Mouse (Mus musculus) bone marrow, adult 2 months (tissue): ENCODE data around the gene Slc1a4. TPM values are rescaled to one million over a fixed set of nuclear protein-coding genes. Genes with fewer than 3 reads are reported as not detected.

Experiments
- H3K27ac ChIP-seq: fragments of 200-500 bp; 2 replicates; pipeline ENCODE4 v1.5.1; 2012; ENCODE audit warnings: low read depth, mild to moderate bottlenecking, control low read depth, inconsistent platforms, low read length; ENCODE audit not compliant: control insufficient read depth, poor library complexity, insufficient read depth
- H3K4me1 ChIP-seq: fragments of 200-500 bp; 2 replicates; pipeline ENCODE4 v1.6.1; 2011; ENCODE audit warnings: low read length; ENCODE audit not compliant: control insufficient read depth, insufficient read depth
- H3K4me3 ChIP-seq: fragments of 200-500 bp; replicated peaks from 2 replicates; pipeline ENCODE3; 2011; ENCODE audit warnings: mild to moderate bottlenecking, low read depth, low read length, control low read depth; ENCODE audit not compliant: control insufficient read depth
- CTCF ChIP-seq: fragments of 200-500 bp; IDR thresholded peaks from 2 replicates; pipeline ENCODE4 v1.5.1; 2011; ENCODE audit warnings: low read length, control low read depth; ENCODE audit not compliant: control insufficient read depth, insufficient read depth
- POLR2A ChIP-seq: fragments of 200-500 bp; IDR thresholded peaks from 2 replicates; pipeline ENCODE4 v1.6.1; 2011; ENCODE audit warnings: low read depth, mild to moderate bottlenecking, control low read depth, low read length, borderline replicate concordance; ENCODE audit not compliant: control insufficient read depth
- WGBS: fragments of 180-500 bp; shearing (Covaris S2); methylation state at CpG from one replicate; pipeline ENCODE4 v1.1.7; 2018; 5-methylcytosine and 5-hydroxymethylcytosine counted together
- polyA plus RNA-seq: library from polyadenylated mRNA; stranded (reverse); fragments of >200 nt; gene quantifications from 2 replicates; pipeline ENCODE4 v1.2.4, GENCODE M21; 2011; ENCODE audit warnings: low replicate concordance; ENCODE audit not compliant: missing spikeins, insufficient read depth, insufficient read length

Slc1a4 gene
- polyA plus RNA-seq, 1 experiment: 1.9 TPM

GRCm38 (mm10) chr11:20357684-20358447 lies 25.4 kb upstream of the Slc1a4 start:
- Histone ChIP-seq H3K4me1 (no peaks in the 10 kb centered on the region), H3K27ac (no peak overlapping the region), H3K4me3 (no peak overlapping the region)
- no peak for TF ChIP-seq CTCF
- TF ChIP-seq POLR2A: no peak
- WGBS: 78% methylated on average over 9 of the region's 9 CpGs

DNA sequence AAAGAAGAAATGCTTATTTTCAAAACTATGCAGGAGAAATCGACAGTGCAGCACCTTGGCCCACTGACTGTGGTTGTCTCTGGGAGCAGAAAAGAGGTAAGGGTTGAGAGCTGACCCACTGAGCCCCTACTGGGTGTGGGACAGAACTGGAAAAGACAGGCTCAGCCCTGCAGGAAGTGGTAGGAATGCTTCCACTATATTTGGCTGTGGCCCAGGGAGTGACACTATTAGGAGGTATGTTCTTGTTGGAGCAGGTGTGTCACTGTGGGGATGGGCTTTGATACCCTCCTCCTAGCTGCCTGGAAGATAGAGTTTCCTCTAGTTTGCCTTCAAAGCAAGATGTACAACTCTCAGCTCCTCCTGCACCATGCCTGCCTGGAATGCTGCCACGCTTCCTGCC lies 16.0 kb upstream of the Slc1a4 start:
- 76% methylated on average over 2 of the region's 2 CpGs for WGBS
- no peak overlapping the region for H3K4me3 ChIP-seq
- TF ChIP-seq CTCF (no peak), POLR2A (no peak)
- H3K27ac ChIP-seq: no peak overlapping the region
- no peaks in the 10 kb centered on the region for H3K4me1 ChIP-seq

DNA sequence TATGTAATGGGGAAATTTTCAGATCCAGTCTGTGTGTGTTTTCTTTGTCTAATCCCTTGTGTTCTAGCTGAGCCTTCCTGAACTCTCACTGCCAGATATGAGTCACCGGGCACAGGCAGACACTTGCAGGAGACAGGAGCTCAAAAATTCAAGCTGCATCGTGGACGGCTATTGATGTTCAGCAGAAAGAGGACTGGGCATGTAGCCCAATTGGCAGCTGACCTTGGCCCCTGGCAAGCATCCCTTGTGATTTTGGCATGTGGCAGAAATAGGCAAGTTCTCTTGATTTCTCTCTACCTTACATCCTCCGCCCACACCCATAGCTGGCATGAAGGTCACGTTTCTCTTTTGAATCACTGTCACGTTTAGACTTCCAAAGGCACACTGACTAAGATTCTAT lies 15.0 kb upstream of the Slc1a4 start:
- H3K4me3 ChIP-seq: no peak overlapping the region
- WGBS: 81% methylated on average over 6 of the region's 6 CpGs
- no peaks in the 10 kb centered on the region for H3K4me1 ChIP-seq
- no peak for TF ChIP-seq POLR2A
- no peak for TF ChIP-seq CTCF
- no peak overlapping the region for H3K27ac ChIP-seq

GRCm38 (mm10) chr11:20346369-20346768 lies 13.9 kb upstream of the Slc1a4 start:
- Histone ChIP-seq H3K4me3 (no peak overlapping the region), H3K27ac (no peak overlapping the region), H3K4me1 (no peaks in the 10 kb centered on the region)
- TF ChIP-seq POLR2A: no peak
- no peak for TF ChIP-seq CTCF
- 55% methylated on average over 2 of the region's 2 CpGs for WGBS

DNA sequence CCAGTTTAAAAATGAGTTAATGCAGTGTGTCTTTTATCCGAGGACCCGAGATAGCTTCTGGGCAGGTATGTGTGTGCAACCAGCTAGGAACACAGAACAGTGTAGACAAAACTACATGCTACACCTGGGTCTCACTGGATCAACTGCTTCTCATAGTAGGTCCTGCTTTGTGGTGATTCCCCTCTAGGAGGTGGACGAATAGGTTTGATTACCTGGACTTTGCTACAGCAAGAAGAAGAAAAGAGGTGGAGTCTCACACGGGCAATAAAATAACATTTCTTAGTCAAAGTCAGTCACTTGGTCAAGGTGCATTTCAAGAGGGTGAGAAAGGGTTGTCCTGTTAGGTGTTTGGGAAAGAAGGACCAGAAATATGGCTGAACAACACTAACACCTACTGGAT lies 11.4 kb upstream of the Slc1a4 start:
- 80% methylated on average over 4 of the region's 4 CpGs for WGBS
- no peak overlapping the region for H3K4me3 ChIP-seq
- no peaks in the 10 kb centered on the region for H3K4me1 ChIP-seq
- no peak for TF ChIP-seq POLR2A
- no peak for TF ChIP-seq CTCF
- H3K27ac ChIP-seq: no peak overlapping the region

DNA sequence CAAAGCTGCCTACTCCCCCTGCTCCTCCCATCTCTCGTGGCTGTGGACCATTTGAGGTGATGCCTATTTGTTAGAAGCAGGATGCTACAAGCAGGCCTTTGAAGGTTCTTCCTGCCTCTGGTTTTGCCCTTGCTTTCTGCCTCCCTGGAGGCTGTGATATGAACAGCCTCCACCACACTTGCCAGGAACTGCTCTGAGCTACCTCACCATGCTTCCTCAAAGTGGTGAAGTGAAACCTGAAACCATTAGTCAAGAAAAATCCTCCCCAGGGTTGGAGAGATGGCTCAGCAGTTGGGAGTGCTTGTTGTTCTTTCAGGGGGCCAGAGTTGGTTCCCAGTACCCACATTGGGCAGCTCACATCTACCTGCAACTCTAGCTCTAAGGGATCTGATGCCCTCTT lies 9.1 kb upstream of the Slc1a4 start:
- Histone ChIP-seq H3K4me1 (no peaks in the 10 kb centered on the region), H3K27ac (no peak overlapping the region), H3K4me3 (no peak overlapping the region)
- TF ChIP-seq CTCF (no peak), POLR2A (no peak)
- WGBS: 56% methylated on average over 1 of the region's 1 CpGs

- Histone ChIP-seq H3K27ac (no peak overlapping the region), H3K4me1 (no peaks in the 10 kb centered on the region), H3K4me3 (no peak overlapping the region)
- TF ChIP-seq CTCF: no peak
- TF ChIP-seq POLR2A: no peak
- 19% methylated on average over 2 of the region's 2 CpGs for WGBS
These were observed 6.2 kb upstream of the Slc1a4 start for GRCm38 (mm10) chr11:20338703-20339102.

DNA sequence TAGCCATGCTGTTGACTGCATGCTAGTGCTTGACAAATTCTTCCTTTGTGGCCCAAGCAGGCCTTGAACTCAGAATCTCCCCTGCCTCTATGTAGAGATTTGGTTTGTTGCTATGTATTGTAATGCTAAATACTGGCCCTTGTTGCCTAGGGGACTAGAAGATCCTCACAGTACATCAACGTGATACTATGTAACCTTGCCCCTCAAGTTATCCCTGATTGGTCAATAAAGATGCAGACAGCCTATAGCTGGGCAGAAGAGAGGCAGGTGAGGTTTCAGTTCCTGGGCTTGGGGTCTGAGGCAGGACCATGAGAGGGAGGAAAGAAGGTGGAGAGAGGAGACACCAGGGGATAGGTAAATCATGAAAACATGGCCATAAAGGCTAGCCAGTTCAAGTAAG lies 1.8 kb upstream of the Slc1a4 start:
- Histone ChIP-seq H3K4me3 (no peak overlapping the region), H3K27ac (no peak overlapping the region), H3K4me1 (no peaks in the 10 kb centered on the region; the same call in 1 of the 2 replicates)
- TF ChIP-seq CTCF: no peak
- no peak for TF ChIP-seq POLR2A
- 67% methylated on average over 1 of the region's 1 CpGs for WGBS
